Mouse (Mus musculus): Measurements from ENCODE around the gene Ppp1r15a. TPM values are rescaled to one million over a fixed set of nuclear protein-coding genes. Genes with fewer than 3 reads are reported as not detected.
"Not testable (repeated sequence)": the region's sequence is repeated elsewhere in the genome, so short reads cannot be mapped to it uniquely, and the experiment has no call there.

Ppp1r15a gene
- total RNA-seq, 2 experiments from 2014 or later = 27.8 to 29.5 TPM

GRCm38 (mm10) chr7:45520605-45521004, 5.5 kb downstream of the Ppp1r15a start:
- DNase-seq (ENCODE audit: low spot score in 2 of 2) = no peak

GRCm38 (mm10) chr7:45519345-45520120, 6.5 kb downstream of the Ppp1r15a start:
- DNase-seq (ENCODE audit: low spot score in 2 of 2) = no peak

- no peak for DNase-seq (ENCODE audit: low spot score in 2 of 2)
Measured at GRCm38 (mm10) chr7:45518618-45519017, 7.5 kb downstream of the Ppp1r15a start.

- not testable (repeated sequence) for DNase-seq (ENCODE audit: low spot score in 2 of 2)
Measured at GRCm38 (mm10) chr7:45516846-45517245, 9.2 kb downstream of the Ppp1r15a start.

- DNase-seq (ENCODE audit: low spot score in 2 of 2) = no peak
Measured at GRCm38 (mm10) chr7:45515436-45515835, 10.6 kb downstream of the Ppp1r15a start.

- no peak for DNase-seq (ENCODE audit: low spot score in 2 of 2)
Measured at GRCm38 (mm10) chr7:45514411-45514810, 11.7 kb downstream of the Ppp1r15a start.

- peak; percentile 91 for DNase-seq (ENCODE audit: low spot score in 2 of 2)
Measured at GRCm38 (mm10) chr7:45509912-45510787, 15.9 kb downstream of the Ppp1r15a start, which contains the start of gene Nucb1. TSS of gene Nucb1 (minus strand) at chr7:45510406.

- DNase-seq (ENCODE audit: low spot score in 2 of 2) = no peak
Measured at GRCm38 (mm10) chr7:45509181-45509882, 16.7 kb downstream of the Ppp1r15a start.

- DNase-seq (ENCODE audit: low spot score in 2 of 2) = no peak
Measured at GRCm38 (mm10) chr7:45508561-45508960, 17.5 kb downstream of the Ppp1r15a start.

- no peak for DNase-seq (ENCODE audit: low spot score in 2 of 2)
Measured at GRCm38 (mm10) chr7:45507583-45507982, 18.5 kb downstream of the Ppp1r15a start.

- no peak for DNase-seq (ENCODE audit: low spot score in 2 of 2)
Measured at GRCm38 (mm10) chr7:45498427-45498826, 27.6 kb downstream of the Ppp1r15a start.

GRCm38 (mm10) chr7:45494548-45494947, 31.5 kb downstream of the Ppp1r15a start:
- DNase-seq (ENCODE audit: low spot score in 2 of 2) = no peak

- no peak for DNase-seq (ENCODE audit: low spot score in 2 of 2)
Measured at GRCm38 (mm10) chr7:45492951-45493350, 33.1 kb downstream of the Ppp1r15a start.

GRCm38 (mm10) chr7:45492225-45492844, 33.7 kb downstream of the Ppp1r15a start:
- no peak for DNase-seq (ENCODE audit: low spot score in 2 of 2)

- DNase-seq (ENCODE audit: low spot score in 2 of 2) = no peak
Measured at GRCm38 (mm10) chr7:45491264-45491663, 34.8 kb downstream of the Ppp1r15a start.

GRCm38 (mm10) chr7:45490822-45491221, 35.2 kb downstream of the Ppp1r15a start:
- no peak for DNase-seq (ENCODE audit: low spot score in 2 of 2)

GRCm38 (mm10) chr7:45489578-45489977, 36.5 kb downstream of the Ppp1r15a start:
- DNase-seq (ENCODE audit: low spot score in 2 of 2) = no peak

GRCm38 (mm10) chr7:45488293-45489204, 37.5 kb downstream of the Ppp1r15a start, which contains the start of gene Dhdh:
TSS of gene Dhdh (minus strand) at chr7:45488805.
- DNase-seq (ENCODE audit: low spot score in 2 of 2) = peak in 1 of 2 experiments; percentile 54

- no peak for DNase-seq (ENCODE audit: low spot score in 2 of 2)
Measured at GRCm38 (mm10) chr7:45487861-45488292, 38.2 kb downstream of the Ppp1r15a start.

Data from layer of hippocampus, postnatal 14 days (tissue).